Mouse (Mus musculus) lung, adult 2 months (tissue): ENCODE measurements around the gene Hax1. TPM values are rescaled to one million over a fixed set of nuclear protein-coding genes. Genes with fewer than 3 reads are reported as not detected.
A peak's percentile ranks its signal among the peaks of the same experiment; 100 is the strongest.

Experiments used
- DNase-seq: peaks from one replicate; pipeline ENCODE4 v3.0.0; 2022
- H3K4me1 ChIP-seq: fragments of 200-500 bp; 2 replicates; pipeline ENCODE4 v1.6.1; 2011; ENCODE audit warnings: low read length; ENCODE audit not compliant: control insufficient read depth, insufficient read depth
- H3K4me3 ChIP-seq: fragments of 200-500 bp; replicated peaks from 2 replicates; pipeline ENCODE3; 2011; ENCODE audit warnings: low read depth, mild to moderate bottlenecking, control low read depth, low read length; ENCODE audit errors: extremely low read depth
- CTCF ChIP-seq: fragments of 200-500 bp; IDR thresholded peaks from 2 replicates; pipeline ENCODE4 v1.5.1; 2011; ENCODE audit warnings: mild to moderate bottlenecking, low read length, control low read depth; ENCODE audit not compliant: insufficient read depth
- POLR2A ChIP-seq: fragments of 200-500 bp; IDR thresholded peaks from 2 replicates; pipeline ENCODE4 v1.6.1; 2011; ENCODE audit warnings: low read depth, mild to moderate bottlenecking, control low read depth, low read length, borderline replicate concordance; ENCODE audit errors: extremely low read depth
- WGBS: fragments of 180-500 bp; shearing (Covaris S2); methylation state at CpG from one replicate; pipeline ENCODE4 v1.1.7; 2018; 5-methylcytosine and 5-hydroxymethylcytosine counted together
- polyA plus RNA-seq: library from polyadenylated mRNA; depleted of rRNA; stranded (reverse); fragments of >200 nt; gene quantifications from 2 replicates; pipeline ENCODE4 v1.2.3, GENCODE M21; 2012; rRNA removed

Hax1 gene
- 30.3 and 42.8 TPM in 2 replicates for polyA plus RNA-seq

- TF ChIP-seq CTCF (no peak), POLR2A (peak; percentile 86; the same call in 1 of the 2 replicates)
- peak within 1 kb of the TSS; percentile 87 for H3K4me3 ChIP-seq
- DNase-seq = peak; percentile 92
- under 1% methylated on average over 26 of the region's 26 CpGs for WGBS
- peaks cover 5% of the 10 kb centered on the region for H3K4me1 ChIP-seq
Measured at GRCm38 (mm10) chr3:89998612-89999054, at the start of gene Hax1. TSS of gene Hax1 (minus strand) at chr3:89998780.

GRCm38 (mm10) chr3:90036263-90036662, 37.7 kb upstream of the Hax1 start:
- WGBS = 87% methylated on average over 1 of the region's 1 CpGs
- no peak for TF ChIP-seq CTCF
- no peak for TF ChIP-seq POLR2A
- DNase-seq = no peak

GRCm38 (mm10) chr3:90034653-90035052, 36.1 kb upstream of the Hax1 start:
- no peak for DNase-seq
- WGBS = 93% methylated on average over 2 of the region's 2 CpGs
- TF ChIP-seq CTCF = no peak
- TF ChIP-seq POLR2A = no peak
- no peaks in the 10 kb centered on the region for H3K4me1 ChIP-seq
- H3K4me3 ChIP-seq = no peak overlapping the region

More at GRCm38 (mm10) chr3:90036263-90036662, 37.7 kb upstream of the Hax1 start:
- Histone ChIP-seq H3K4me3 (no peak overlapping the region), H3K4me1 (no peaks in the 10 kb centered on the region)

- TF ChIP-seq CTCF (no peak), POLR2A (no peak)
- 89% methylated on average over 4 of the region's 4 CpGs for WGBS
- Histone ChIP-seq H3K4me3 (no peak overlapping the region), H3K4me1 (no peaks in the 10 kb centered on the region)
- no peak for DNase-seq
Measured at GRCm38 (mm10) chr3:90016626-90017025, 18.0 kb upstream of the Hax1 start.

- 65% methylated on average over 2 of the region's 2 CpGs for WGBS
- H3K4me3 ChIP-seq = no peak overlapping the region
- H3K4me1 ChIP-seq = no peaks in the 10 kb centered on the region
- TF ChIP-seq CTCF (no peak), POLR2A (no peak)
- no peak for DNase-seq
Measured at GRCm38 (mm10) chr3:90010291-90010690, 11.7 kb upstream of the Hax1 start.

- Histone ChIP-seq H3K4me1 (no peaks in the 10 kb centered on the region), H3K4me3 (no peak overlapping the region)
- DNase-seq = no peak
- WGBS = 47% methylated on average over 3 of the region's 3 CpGs
- TF ChIP-seq CTCF = no peak
- TF ChIP-seq POLR2A = no peak
Measured at GRCm38 (mm10) chr3:90004091-90004796, 5.7 kb upstream of the Hax1 start.

GRCm38 (mm10) chr3:89999830-90000229, 1.2 kb upstream of the Hax1 start:
- TF ChIP-seq CTCF (no peak), POLR2A (no peak)
- H3K4me3 ChIP-seq = no peak overlapping the region
- H3K4me1 ChIP-seq = peaks cover 5% of the 10 kb centered on the region
- no peak for DNase-seq
- WGBS = 76% methylated on average over 4 of the region's 4 CpGs

GRCm38 (mm10) chr3:89999090-89999489, 510 bp upstream of the Hax1 start:
- WGBS = 13% methylated on average over 8 of the region's 8 CpGs
- Histone ChIP-seq H3K4me1 (peaks cover 5% of the 10 kb centered on the region), H3K4me3 (peak overlapping the region; percentile 87)
- no peak for DNase-seq
- no peak for TF ChIP-seq CTCF
- no peak for TF ChIP-seq POLR2A

- no peak for TF ChIP-seq POLR2A
- no peak for TF ChIP-seq CTCF
- WGBS = 10% methylated on average over 23 of the region's 23 CpGs
- no peak for DNase-seq
- H3K4me3 ChIP-seq = peak overlapping the region; percentile 87
- peaks cover 5% of the 10 kb centered on the region for H3K4me1 ChIP-seq
Measured at GRCm38 (mm10) chr3:89997791-89998495, 637 bp downstream of the Hax1 start.

GRCm38 (mm10) chr3:89994807-89995515, 3.6 kb downstream of the Hax1 start:
- 87% methylated on average over 5 of the region's 5 CpGs for WGBS
- H3K4me3 ChIP-seq = no peak overlapping the region
- peaks cover 5% of the 10 kb centered on the region for H3K4me1 ChIP-seq
- no peak for DNase-seq
- TF ChIP-seq CTCF (no peak), POLR2A (no peak)
